Mouse (Mus musculus) spleen, adult 18-20 months (tissue): ENCODE measurements around the gene Tbc1d17.

Experiments used
- DNase-seq, 2 experiments: peaks; one replicate each; pipeline ENCODE4 v3.0.0; 2022; ENCODE audit warnings: mixed read lengths in 2 of 2

Gene Tbc1d17

DNA sequence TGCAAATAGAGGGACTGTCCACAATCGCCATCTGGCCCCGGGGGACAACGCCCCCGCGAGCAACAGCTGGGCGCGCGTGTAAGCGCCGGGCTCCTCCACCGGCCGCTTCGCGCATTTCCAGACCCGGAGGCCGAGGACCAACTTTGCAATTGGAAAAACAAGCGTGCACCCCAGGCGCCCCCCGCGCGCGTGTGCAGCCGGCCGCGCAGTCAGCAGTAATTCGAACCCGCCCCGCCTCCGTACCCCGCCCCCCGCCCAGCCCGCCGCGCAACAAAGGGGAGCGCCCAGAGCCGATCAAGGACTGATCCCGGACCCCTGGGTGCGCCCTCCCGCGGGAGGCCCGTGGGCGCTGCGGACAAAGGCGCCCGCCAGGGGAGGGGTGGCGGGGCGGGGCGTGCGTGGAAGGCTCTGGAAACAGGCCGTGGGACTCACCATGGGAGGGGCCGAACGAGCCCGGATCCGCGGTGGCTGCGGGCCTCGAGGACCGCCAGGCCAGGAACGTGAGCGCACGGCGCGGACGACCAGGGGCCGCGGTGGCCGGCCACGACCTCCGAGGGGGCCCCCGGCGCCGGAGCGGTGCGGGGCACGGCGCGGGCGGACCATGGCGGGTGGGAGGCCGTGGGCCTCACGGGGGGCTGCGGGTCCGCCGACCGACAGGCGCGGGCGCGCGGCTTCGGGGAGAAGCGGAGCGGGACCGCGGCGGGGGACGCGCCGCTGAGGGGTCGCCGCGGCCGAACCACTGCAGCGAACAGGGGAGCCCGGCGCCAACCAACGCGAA, 20.2 kb upstream of the Tbc1d17 start:
- DNase-seq: peak; percentile 31 to 36

DNA sequence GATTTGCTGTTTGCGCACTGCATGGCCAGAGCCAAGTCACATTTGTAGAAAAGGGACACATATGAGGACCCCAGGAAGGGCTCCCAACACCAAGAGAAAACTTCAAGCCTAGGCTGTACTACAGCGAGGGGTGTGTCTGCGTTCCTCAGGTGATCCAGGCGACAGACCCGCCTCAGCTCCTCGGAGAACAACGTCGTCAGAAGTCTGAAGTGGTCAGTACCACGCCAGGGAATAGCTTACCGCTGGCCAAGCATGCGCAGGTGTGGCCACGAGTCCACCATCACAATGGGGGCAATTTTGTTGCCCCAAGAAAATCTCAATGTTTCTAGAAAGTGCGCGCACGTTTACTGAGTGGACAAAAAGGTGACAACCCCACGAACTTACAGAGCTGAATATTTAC, 19.6 kb upstream of the Tbc1d17 start:
- DNase-seq: no peak

DNA sequence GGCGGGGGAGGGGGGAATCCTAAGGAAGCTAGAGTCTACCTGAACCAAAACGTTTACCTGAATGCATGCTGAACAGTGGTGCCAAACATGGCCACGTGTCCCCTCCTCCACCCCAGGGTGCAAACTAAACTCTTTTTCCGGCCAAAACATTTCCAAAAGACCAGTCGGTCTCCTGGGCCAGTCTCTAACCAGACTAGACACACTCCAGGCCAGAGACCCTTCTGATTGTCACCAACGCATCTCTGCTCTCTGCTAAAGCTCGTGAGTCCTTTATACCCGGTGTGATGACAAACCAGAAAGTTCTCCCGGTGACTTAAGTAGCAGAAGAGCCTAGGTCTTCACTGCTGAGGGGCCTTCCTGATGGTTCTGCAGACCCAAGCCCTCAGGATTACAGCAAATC, 18.9 kb upstream of the Tbc1d17 start:
- no peak for DNase-seq

GRCm38 (mm10) chr7:44867010-44867702, 18.3 kb upstream of the Tbc1d17 start:
- DNase-seq: no peak

- DNase-seq: no peak
Measured at GRCm38 (mm10) chr7:44866276-44867009, 17.6 kb upstream of the Tbc1d17 start.

DNA sequence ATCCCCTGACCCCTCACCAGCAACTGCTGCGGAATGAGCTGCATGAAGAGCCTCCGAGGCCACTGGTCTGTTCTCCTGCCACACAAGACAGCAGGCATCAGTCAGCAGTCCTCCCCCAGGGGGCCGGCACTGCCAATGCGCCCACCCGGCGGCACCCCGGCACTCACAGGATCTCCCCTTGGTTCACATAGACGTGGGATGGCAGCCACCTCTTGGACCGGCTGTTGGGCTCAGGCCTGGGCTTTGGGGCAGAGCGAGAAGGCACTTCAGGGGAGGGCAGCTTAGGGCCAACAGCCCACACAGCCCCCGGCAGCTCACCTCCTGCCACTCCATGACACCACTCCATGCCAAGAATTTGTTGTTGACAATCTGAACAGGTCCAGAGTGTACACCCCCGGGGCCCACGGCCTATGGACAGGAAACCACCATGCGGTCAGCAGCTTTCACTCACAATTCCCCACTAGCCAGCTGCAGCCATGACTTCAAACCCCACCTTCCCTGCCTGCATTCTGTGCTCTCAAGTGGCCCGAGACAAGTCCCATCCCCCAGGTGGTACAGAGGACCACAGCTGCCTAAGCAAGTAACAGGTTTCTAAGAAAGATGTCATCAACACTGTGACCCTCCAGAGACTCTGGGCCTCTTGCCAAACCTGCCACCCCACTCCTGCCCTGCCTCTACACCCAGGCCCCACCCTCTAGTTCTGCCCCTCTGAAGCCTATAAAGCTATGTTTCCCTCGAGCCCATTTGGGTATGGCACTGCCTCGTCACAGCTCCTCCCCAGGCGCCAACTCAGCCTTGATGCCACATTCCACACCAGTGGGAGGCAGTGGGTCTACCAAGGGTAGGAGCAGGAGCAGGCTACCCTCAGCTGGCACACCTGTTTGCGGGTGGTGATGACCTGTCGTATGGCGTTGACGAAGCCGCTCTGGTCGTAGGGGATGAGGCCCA, 16.0 kb upstream of the Tbc1d17 start:
- no peak for DNase-seq

DNA sequence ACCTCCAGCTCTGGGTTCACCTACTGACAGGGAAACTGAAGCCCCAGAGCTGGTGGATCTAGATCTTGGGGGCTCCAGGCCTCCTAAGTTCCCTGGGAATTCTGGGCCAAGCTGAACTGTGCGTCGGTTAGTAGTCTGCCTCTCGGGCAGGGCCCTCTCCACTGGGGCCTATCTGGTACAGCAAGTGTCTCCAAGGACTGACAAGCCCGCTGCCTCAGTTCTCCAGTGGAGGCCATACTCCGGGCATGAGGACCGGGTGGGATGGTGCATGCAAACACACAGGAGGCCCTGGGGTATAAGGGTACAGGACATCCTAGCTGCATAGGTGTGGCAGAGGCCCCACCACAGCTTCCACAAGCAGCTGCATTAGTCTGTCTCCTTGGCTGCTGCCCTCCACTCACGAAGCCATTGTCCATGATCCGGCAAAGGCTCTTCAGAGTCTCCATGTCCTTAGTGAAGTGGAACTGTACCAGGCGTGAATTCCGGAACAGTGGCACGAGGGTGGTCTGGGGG, 15.2 kb upstream of the Tbc1d17 start:
- no peak for DNase-seq

DNA sequence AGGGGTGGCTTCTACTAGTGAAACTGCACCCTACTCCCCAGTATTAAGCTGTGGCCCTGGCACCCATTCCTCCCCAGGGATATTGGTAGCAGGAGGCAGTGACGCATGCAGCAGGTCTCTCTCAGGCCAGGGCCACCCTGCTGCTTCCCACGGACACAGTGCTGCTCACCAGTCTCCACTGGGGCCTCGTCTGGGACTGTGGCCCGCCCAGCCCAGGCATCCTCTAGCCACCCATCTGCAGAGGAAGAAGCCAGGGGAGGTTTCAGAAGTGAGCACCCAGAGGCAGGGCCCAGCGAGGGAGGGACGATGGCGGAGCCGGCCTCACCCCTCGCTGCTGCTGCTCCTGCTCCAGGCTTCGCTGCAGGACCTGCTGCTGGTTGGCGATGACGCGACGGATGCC, 14.3 kb upstream of the Tbc1d17 start:
- DNase-seq: no peak

- DNase-seq: no peak
Measured at GRCm38 (mm10) chr7:44862434-44862833, 13.6 kb upstream of the Tbc1d17 start.

DNA sequence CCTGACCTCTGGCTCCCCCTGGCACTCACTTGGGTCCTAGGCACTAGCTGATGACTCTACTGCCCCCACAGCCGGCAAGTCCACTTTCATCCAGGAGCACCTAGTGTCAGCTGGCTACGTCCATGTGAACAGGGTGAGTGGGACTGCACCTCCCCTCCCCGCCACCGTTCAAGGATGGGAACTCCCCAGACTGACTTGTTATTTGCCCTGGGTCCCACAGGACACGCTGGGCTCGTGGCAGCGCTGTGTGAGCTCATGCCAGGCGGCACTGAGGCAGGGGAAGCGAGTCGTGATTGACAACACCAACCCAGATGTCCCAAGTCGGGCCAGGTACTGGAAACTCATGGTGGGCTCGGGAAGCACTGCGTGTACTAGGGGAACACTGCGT, 12.5 kb upstream of the Tbc1d17 start:
- no peak for DNase-seq

DNA sequence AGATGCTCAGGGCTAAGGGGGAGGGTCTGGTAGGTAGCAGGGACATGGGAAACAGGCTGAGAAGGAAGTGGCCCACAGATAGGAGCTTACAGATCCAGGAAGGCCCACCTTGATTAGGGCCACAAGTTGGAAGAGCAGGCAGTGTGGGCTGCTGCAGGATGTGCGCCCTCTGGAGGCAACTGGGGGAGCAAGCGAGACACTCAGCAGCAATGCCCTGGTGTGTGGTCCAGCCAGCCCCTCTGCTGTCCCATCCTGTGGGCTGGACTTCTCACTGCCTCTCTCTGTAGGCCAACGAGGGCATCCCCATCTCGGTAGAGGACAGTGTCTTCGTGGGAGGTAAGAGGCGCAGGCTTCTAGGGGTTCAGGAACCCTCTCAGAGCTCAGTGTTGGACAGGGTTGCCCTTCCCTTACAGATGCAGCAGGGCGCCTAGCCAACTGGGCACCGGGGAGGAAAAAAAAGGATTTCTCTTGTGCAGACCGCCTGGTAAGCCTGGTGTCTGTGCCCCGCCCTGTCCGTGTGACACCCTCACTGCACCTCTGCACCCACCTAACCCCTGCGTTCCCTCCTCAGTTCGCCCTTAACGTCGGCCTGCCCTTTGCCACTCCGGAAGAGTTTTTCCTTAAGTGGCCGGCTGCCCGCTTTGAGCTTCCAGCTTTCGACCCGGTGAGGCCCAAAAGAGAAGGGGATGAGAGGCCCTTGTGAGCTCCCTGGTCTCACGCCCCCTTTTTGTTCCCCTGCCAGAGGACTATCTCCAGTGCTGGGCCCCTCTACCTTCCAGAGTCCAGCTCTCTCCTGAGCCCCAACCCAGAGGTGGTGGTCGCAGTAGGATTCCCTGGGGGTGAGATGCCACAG, 11.9 kb upstream of the Tbc1d17 start:
- DNase-seq: peak in 1 of 2 experiments; percentile 75

GRCm38 (mm10) chr7:44859896-44860295, 11.0 kb upstream of the Tbc1d17 start:
- no peak for DNase-seq

DNA sequence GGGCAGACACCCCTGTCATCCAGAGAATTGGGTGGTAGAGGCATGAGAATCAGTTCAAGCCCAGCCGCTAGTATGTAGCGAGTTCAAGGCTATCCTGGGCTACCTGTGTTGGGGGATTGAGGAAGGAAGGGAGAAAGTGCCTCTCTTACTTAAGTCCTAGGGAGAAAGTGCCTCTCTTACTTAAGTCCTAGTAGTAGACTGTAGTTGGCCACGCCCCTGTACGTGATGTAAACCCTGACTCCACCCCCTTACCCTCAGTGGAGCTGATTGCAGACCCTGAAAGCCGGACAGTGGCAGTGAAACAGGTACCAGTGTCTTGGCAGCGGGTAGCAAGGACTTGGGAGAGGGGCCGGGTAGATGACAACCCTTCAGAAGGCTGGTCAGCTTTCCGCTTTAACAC, 9.0 kb upstream of the Tbc1d17 start:
- DNase-seq: peak in 1 of 2 experiments; percentile 47

DNA sequence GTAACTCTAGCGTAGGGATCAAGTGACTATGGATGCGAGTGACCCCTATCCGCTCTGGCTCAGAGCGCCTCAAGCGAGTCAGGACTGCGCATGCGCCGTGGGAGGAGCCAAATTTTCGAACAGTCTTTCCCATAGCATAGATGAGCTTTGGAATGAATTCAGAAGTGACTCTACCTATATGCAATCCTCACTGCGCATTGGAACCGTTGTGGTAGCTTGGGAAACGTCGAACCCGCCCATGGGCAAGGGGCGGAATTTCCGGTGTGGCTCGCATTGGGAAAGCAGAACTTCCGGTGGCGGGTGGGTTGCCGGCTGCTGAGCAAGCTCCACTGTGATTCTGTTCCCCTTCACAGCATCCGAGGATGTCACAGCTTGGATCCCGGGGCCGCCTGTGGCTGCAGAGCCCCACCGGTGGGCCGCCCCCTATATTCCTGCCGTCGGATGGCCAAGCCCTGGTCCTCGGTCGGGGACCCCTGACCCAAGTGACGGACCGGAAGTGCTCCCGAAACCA, 8.2 kb upstream of the Tbc1d17 start, which contains the start of gene Pnkp:
Gene Pnkp (plus strand): TSS at position 98 of the 511 bp plus-strand sequence.
- DNase-seq: peak; percentile 66 to 78

- DNase-seq: no peak
Measured at GRCm38 (mm10) chr7:44856265-44856916, 7.5 kb upstream of the Tbc1d17 start.

- DNase-seq: no peak
Measured at GRCm38 (mm10) chr7:44855036-44855435, 6.2 kb upstream of the Tbc1d17 start.

DNA sequence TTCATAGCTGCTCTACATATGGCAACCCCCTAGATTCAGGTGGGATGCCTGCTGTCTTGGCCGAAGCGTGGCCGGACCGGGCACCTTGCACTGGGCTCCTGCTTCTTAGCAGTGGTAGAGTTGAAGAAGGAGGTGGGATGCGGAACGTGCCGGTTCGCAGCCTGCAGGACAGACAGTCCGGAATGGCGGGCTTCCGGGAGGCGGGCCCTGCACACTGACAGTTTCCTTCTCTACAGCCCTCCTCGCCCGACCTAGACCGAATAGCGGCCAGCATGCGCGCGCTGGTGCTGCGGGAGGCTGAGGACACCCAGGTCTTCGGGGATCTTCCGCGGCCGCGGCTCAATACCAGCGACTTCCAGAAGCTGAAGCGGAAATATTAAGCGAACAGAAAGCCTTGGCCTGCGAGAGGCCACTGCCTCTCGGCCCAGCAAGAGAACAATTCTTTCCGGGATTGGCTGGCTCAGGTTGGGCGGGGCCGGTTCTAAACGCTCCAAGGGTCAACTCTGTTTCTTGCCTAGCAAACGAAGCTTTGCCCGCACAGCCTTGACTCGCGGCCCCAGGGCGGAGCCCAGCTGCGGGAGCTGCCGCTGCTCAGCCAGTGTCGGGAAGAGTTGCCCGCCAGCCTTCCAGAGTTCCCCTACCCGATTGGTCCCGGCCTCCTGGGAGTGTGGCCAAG, 5.6 kb upstream of the Tbc1d17 start:
- peak; percentile 77 to 81 for DNase-seq

DNA sequence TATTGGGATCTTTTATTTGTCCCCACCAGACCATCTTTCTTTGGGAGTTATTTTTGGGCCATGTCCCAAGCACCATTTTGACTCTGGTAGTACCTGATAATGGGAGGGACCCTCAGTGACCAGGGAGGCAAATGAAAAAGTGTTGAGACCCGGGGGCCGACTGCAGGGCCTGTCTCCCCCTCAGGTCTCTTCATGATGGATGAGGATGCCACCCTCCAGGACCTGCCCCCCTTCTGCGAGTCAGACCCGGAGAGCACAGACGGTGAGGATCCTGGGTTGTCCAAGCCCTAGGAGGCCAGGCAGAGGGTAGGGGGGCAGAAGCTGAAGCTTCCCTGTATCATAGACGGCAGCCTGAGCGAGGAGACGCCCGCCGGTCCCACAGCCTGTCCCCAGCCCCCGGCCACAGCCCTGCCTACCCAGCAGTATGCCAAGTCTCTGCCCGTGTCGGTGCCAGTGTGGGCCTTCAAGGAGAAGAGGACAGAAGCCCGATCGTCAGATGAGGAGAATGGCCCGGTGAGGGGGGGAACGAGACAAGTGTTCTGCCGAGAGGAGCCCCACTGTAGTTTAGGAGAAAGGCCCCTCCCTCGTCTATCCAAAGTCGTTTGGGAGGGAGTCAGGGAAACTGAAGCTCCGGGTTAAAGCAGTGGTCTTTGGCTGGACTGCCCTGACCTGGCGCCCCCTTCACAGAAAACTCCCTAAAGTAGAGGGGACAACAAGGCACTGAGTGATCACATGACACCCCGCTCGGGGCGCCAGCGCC, 4.9 kb upstream of the Tbc1d17 start:
- DNase-seq: no peak

DNA sequence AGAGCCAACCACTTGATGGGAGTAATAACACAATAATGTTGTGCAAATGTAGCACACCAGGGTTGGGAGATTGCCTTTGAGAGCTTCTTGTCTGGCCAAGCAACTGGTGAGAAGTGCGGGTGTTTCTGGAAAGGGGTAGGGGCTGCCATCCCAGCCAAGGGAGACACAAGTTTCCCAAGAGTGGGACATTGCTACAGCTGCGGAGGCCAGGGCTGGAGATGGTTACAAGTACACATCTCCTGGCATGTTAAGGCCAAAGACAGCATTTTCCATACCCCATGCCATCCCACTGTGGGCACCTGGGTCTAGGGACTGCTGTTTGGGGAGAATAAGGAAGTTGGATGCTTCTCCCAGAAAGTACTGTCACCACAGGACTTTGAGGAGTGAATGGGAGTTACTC, 4.2 kb upstream of the Tbc1d17 start:
- DNase-seq: no peak
